ENCODE assay signal across 13 mouse cellular contexts in genomic region chr17:84166135-84166860, GRCm38 (mm10). TPM values are rescaled to one million over a fixed set of nuclear protein-coding genes. Genes with fewer than 3 reads are reported as not detected.
DNase-seq lines count a peak whose midpoint lies in the region; ATAC-seq and TF ChIP-seq lines count a peak whose summit lies in the region.
"Had no signal": no experiment of that assay in that cellular context is flagged by ENCODE, and none has a peak within 500 bp of the region (broad histone marks: within the 10 kb centered on the region; RNA-seq: fewer than 3 reads in every experiment).

No protein-coding gene starts in this region.

- WGBS in liver, embryonic 11.5 days, result 79% methylated on average over 9 of the region's 9 CpGs

- H3K4me3 ChIP-seq in liver, embryonic 11.5 days (ENCODE audit: low read depth, low read length), result no peak overlapping the region
- H3K4me3 ChIP-seq in layer of hippocampus, adult 2 months, result no peak overlapping the region
- H3K4me3 ChIP-seq: heart, embryonic 13.5 days; limb, embryonic 15.5 days; midbrain, embryonic 12.5 days had no signal

- no peaks in the 10 kb centered on the region for H3K9me3 ChIP-seq in liver, embryonic 11.5 days (ENCODE audit: control insufficient read depth, low read length)
- H3K9me3 ChIP-seq: heart, embryonic 13.5 days; limb, embryonic 15.5 days; midbrain, embryonic 12.5 days had no signal

- H3K36me3 ChIP-seq in liver, embryonic 11.5 days (ENCODE audit: control insufficient read depth, insufficient read depth, low read length), result no peaks in the 10 kb centered on the region
- H3K36me3 ChIP-seq: heart, embryonic 13.5 days; limb, embryonic 15.5 days; midbrain, embryonic 12.5 days had no signal

- ATAC-seq in liver, embryonic 11.5 days (replicated peaks; ENCODE audit: low FRiP score), result no peak
- ATAC-seq: forebrain, embryonic 16.5 days; hindbrain, postnatal 0 days had no signal

- DNase-seq in gastrocnemius, postnatal 25 days, result peak; percentile 2
- no peak for DNase-seq in gastrocnemius, adult 8-10 months (ENCODE audit: low spot score in 2 of 2)
- peak; percentile 5 to 17 for DNase-seq in spleen, postnatal 10 days (ENCODE audit: low spot score in 2 of 2)
- DNase-seq in spleen, adult 12 weeks (ENCODE audit: low spot score), result no peak
- DNase-seq in liver, embryonic 11.5 days (ENCODE audit: low spot score), result peak; percentile 26
- DNase-seq in thymus, postnatal 14 days, result peak; percentile 52
- no peak for DNase-seq in layer of hippocampus, adult 2 months (ENCODE audit: low spot score in 2 of 2)
- no peak for DNase-seq in c-Kit-positive CD71-positive TER-119-positive erythroid progenitor cells, embryonic 14.5 days (ENCODE audit: low spot score)

- H3K9ac ChIP-seq in liver, embryonic 11.5 days (ENCODE audit: low read depth, low read length), result no peak overlapping the region
- H3K9ac ChIP-seq: heart, embryonic 13.5 days; limb, embryonic 15.5 days; midbrain, embryonic 12.5 days had no signal

- no peak overlapping the region for H3K4me2 ChIP-seq in liver, embryonic 11.5 days
- H3K4me2 ChIP-seq: heart, embryonic 13.5 days; limb, embryonic 15.5 days; midbrain, embryonic 12.5 days had no signal

- TF ChIP-seq CTCF in layer of hippocampus, adult 2 months (conservative IDR thresholded peaks at IDR 0.05), result no peak

- H3K4me1 ChIP-seq in liver, embryonic 11.5 days (replicated peaks; ENCODE audit: control insufficient read depth, insufficient read depth, low read length), result peaks cover 13% of the 10 kb centered on the region
- H3K4me1 ChIP-seq: midbrain, embryonic 12.5 days had no signal

- no peaks in the 10 kb centered on the region for H3K27me3 ChIP-seq in liver, embryonic 11.5 days (replicated peaks; ENCODE audit: control insufficient read depth, insufficient read depth, low read length)
- H3K27me3 ChIP-seq: heart, embryonic 13.5 days; limb, embryonic 15.5 days; midbrain, embryonic 12.5 days had no signal

- H3K27ac ChIP-seq in liver, embryonic 11.5 days (ENCODE audit: low read depth, low read length), result no peak overlapping the region
- no peak overlapping the region for H3K27ac ChIP-seq in layer of hippocampus, adult 2 months
- H3K27ac ChIP-seq: heart, embryonic 13.5 days; hindbrain, postnatal 0 days; limb, embryonic 15.5 days; midbrain, embryonic 12.5 days had no signal

RNA-seq across cellular contexts. Expression of gene Zfp36l2, which starts 21.4 kb away (rescaled TPM):
- total RNA-seq in gastrocnemius, postnatal 25 days (2021), result 10 to 100 TPM; 10.1 to 14.9 TPM
- total RNA-seq in gastrocnemius, adult 8-10 months (2022), result 10 to 100 TPM in 1 of 4 experiments, 1 to 10 TPM in 3; 5.1 to 10.3 (median 7.5) TPM
- 24.7 and 26.7 TPM in 2 replicates for polyA plus RNA-seq in liver, embryonic 11.5 days (2014; fragmentation: Nextera tagmentation; extraction: Ambion mirVana)
- 10 to 100 TPM; 24.7 to 26.1 TPM for total RNA-seq in layer of hippocampus, adult 2 months (2021)

Comparison
In these comparisons a context has a peak if more than half of its experiments do, and no peak if none do; other contexts are left out.
1. DNase-seq: peak in gastrocnemius, postnatal 25 days (single experiment), spleen, postnatal 10 days (2 of 2), liver, embryonic 11.5 days (single experiment) and thymus, postnatal 14 days (single experiment); none in gastrocnemius, adult 8-10 months (0 of 2), spleen, adult 12 weeks (single experiment), layer of hippocampus, adult 2 months (0 of 2) and c-Kit-positive CD71-positive TER-119-positive erythroid progenitor cells, embryonic 14.5 days (single experiment).